Mouse (Mus musculus): ENCODE measurements around the gene Wapl. TPM values are rescaled to one million over a fixed set of nuclear protein-coding genes. Genes with fewer than 3 reads are reported as not detected.
A peak's percentile ranks its signal among the peaks of the same experiment; 100 is the strongest.

The Wapl gene
- total RNA-seq, 4 experiments from 2014 or later = 39.1 to 42.1 (median 41.5) TPM

- no peak for DNase-seq (ENCODE audit: low spot score in 2 of 2)
These were observed 20.2 kb downstream of the Wapl start for GRCm38 (mm10) chr14:34693970-34694369.

DNA sequence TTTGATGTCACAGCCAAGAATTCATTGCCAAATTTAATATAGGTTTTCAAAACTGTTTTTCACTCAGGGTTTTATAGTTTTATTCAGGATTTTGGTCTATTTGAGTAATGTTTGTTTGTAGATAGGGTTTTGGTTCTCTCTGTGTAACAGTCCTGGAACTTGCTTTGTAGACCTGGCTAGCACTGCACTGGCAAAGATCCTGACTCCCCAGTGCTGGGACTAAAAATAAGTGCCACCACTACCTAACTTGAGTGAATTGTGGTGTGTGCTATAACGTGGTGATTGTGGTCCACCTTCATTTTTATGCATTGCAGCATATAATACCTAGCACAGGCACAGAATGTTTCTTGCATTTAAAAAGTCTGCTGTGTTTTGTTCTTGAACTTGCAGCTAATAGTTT is 23.6 kb downstream of the Wapl start:
- DNase-seq (ENCODE audit: low spot score in 2 of 2) = no peak

DNA sequence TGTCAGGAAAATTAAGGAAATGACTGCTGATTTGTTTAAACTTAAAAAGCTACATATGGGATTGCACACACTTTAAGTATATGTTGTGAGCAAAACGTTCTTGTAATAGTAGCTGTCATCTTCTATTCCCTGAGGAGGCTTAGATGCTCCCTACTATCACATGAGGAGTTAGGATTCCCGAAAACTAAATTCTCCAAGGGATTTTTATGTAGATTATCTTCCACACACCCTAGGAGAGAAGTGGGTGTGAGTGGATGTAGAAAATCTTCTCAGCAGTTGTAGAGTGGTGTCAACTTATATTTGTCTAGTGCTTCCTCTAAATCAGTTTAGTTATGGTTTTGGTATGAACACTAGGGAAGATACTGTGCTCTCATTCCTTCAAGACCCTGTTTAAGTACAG is 36.5 kb downstream of the Wapl start:
- DNase-seq (ENCODE audit: low spot score in 2 of 2) = no peak

- no peak for DNase-seq (ENCODE audit: low spot score in 2 of 2)
These were observed 38.3 kb downstream of the Wapl start for GRCm38 (mm10) chr14:34712027-34712426.

GRCm38 (mm10) chr14:34712857-34713256 is 39.1 kb downstream of the Wapl start:
- DNase-seq (ENCODE audit: low spot score in 2 of 2) = no peak

- DNase-seq (ENCODE audit: low spot score in 2 of 2) = no peak
These were observed 44.4 kb downstream of the Wapl start for GRCm38 (mm10) chr14:34718150-34718549.

DNA sequence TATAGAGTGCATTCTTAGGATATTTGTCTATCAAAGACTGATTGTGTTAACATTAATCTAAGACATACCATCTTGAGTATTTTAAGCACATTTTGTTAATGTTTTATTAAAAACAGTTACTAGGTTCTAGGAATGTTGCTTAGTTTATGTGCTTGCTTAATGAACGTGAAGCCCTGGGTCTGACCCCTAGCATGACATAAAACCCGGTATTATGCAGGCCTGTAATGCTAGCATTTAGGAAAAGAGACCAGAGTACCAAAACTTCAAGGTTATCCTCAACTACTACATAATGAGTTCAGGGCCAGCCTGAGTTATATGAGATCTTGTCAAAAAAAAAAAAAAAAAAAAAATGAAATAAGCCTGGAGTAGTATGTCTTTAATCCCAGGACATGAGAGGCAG is 54.0 kb downstream of the Wapl start:
- no peak for DNase-seq (ENCODE audit: low spot score in 2 of 2)

DNA sequence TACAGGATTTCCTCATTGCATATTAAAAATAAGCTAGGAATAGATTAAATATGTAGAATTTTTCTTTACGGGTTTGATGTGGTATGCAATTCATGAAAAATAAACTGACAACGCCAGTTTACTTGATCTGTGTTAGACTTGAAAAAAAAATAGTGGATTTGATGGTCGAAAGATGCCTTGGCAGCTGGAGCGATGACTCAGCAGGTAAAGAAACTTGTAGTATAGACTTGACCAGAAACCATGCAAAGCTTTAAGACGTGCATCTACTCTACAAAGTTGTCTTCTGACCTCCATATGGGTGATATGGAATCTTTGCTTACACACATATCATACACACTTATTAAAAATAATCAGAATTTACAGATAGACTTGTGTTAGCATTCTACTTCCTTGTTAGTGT is 61.7 kb downstream of the Wapl start:
- no peak for DNase-seq (ENCODE audit: low spot score in 2 of 2)

GRCm38 (mm10) chr14:34745401-34745800 is 71.7 kb downstream of the Wapl start:
- no peak for DNase-seq (ENCODE audit: low spot score in 2 of 2)

DNA sequence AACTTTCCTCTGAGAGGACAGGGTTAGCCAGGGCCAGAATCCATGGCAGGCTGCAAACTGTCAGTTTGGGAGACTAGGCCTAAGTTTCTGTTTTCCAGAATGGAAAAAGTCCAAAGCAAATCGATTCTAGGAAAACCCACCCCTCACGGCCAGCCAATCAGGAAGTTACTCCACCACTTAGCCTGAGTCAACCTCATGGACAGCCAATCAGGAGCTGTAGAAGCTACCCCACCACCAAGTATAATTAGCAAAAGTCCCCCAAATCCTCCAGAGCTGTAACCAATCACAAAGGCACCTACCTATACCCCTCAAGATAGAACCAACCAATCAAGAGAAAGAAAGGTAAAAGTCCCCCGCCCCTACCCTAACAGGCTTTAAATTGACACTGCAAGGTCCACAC is 82.0 kb downstream of the Wapl start:
- DNase-seq (ENCODE audit: low spot score in 2 of 2) = no peak

DNA sequence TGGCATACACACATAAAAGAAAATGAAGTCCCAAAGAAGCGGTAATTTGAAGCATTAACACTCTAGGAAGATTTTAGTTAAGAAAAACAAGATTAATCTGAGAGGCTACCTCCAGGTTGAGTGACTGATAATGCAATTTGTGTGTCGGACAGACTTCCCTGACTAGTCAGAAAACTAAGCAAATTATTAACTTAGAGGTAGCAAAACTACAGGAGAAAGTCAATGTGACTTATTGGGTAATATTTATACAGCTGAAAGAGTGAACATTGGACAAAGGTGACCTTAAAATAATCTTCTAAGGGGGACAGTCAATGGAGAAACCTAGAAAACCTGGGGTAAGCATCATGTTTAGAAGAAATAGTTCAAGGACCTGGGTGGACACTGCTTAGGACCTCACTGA is 86.2 kb downstream of the Wapl start:
- no peak for DNase-seq (ENCODE audit: low spot score in 2 of 2)

DNA sequence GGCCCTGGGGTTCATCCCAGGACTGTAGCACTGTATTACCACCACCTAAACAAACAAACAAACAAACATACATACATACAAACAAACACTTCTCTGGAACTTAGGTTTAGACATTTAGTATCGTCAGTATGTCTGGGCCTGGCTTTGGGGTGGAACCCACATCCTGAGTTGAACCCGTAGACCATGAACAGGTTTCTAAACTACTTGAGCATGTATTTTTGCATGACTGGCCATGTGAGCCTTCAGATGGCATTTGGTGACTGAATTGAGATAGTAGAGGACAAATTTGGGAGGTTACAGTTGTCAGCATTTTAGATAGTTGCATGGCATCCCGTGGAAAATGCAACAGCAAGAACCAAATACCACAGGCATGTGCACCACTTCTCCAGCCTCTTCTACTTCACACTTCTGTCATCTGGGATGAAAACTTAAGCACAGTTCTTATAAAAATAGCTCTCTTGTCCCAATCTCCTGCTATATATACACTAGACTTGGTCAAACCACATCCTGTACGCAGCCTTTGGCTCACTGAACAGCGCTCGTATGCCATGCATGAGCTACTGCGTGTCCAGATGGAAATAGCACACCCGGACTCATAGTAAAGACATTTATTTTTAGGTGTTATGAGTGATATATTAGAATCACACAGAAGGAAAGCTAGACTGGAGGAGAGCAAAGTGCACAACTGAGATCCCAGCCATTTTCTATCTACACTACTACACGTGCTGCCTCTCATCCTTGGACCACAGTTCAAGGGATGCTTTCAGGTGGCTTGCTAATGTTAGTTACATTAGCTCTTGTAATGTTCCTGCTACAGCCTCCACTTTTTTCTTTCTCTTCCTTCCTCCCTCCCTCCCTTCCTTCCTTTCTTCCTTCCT is 87.6 kb downstream of the Wapl start:
- DNase-seq (ENCODE audit: low spot score in 2 of 2) = no peak

DNA sequence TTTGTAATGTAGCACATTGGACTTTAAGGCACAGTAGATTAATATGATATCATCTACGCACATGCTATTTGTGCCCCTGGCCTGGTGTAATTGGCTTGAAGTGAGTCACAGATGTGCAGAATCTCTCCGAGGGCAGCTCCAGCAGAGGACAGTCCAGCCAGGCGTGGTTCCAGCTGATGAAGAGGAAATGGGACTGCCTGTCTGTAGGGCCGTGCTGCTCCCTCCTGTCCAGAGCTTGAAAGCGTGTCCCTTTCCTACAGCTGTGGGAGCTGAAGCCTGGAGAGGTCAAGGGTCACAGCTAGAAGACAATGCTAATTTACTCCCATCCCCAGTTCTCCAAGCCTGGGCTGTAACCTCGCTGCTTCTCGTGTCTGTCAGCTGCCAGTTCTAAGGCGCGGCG is 89.0 kb downstream of the Wapl start:
- no peak for DNase-seq (ENCODE audit: low spot score in 2 of 2)

GRCm38 (mm10) chr14:34763771-34764539 is 90.2 kb downstream of the Wapl start:
- DNase-seq (ENCODE audit: low spot score in 2 of 2) = no peak

GRCm38 (mm10) chr14:34764908-34765307 is 91.2 kb downstream of the Wapl start:
- DNase-seq (ENCODE audit: low spot score in 2 of 2) = no peak

GRCm38 (mm10) chr14:34765380-34765779 is 91.7 kb downstream of the Wapl start:
- DNase-seq (ENCODE audit: low spot score in 2 of 2) = no peak

DNA sequence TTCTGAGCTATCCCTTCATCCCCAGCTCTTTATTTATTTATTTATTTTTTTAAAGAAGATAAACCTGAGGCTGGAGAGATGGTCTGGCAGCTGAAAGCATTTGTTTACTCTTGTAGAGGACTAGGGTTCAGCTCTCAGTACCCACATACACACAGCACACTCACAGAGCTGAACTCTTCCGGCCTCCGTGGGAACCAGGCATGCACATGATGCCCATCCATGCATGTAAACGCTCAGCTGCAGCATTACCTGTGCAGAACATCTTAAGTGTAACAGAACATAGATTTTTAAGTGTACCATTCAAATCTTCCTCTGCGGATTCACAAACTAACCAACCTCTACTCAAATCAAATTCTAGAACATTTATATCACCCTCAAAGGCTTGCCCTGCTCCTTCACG is 92.5 kb downstream of the Wapl start:
- DNase-seq (ENCODE audit: low spot score in 2 of 2) = no peak

- peak; percentile 43 to 48 for DNase-seq (ENCODE audit: low spot score in 2 of 2)
These were observed 94.6 kb downstream of the Wapl start for GRCm38 (mm10) chr14:34768373-34768772.

DNA sequence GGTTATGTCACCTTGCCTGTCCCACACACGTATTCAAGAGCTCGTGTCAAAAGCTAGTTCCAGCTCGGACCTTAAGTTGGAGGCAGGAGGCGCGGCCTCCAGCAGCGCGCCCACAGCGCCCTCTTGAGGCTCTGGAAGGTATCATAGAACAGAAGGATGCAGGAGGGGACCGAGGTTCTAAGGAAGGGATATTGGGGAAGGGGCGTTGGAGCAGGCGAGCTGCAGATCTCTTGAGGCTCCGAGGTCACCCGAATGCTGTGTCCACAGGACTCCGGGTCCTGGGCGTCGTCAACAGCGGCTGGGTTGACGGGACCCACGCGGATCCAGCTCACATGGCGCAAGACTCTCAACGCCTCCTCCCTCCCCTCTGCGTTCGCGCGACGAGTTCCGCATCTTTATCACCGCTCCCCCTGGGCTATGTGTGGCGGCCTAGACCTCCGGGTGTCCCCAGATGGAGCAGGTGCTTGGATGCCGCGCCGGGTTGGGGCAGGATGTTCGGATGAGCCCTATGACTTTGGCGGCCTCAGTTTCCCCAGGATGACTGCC is 95.4 kb downstream of the Wapl start:
- peak; percentile 20 to 37 for DNase-seq (ENCODE audit: low spot score in 2 of 2)

DNA sequence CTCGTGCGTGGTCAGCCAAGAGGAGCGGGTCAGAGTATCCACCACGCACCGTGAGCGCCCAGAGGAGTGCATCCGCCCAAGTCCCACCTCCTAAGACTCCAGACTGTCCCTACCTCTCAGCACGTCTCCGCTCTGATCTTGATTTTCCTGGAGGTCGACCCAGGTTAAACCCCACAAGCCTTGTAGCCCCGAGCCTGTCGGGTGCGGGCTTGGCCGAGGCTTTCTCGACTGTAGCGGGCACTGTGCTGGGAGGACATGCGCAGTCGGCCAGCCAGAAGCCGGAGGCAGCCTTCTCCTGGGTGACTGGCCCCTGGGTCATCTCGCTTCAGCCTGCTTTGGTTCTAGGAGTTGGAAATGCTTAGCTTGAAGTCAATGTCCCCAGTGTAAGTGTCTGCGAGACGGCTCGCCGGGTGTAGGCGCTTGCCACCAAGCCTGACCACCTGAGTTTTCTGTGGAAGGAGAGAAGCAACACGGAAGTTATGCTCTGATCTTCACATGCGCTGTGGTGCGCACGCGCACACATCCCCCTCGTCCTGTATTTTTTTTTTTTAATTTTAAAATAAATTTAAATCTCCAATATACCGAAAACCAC is 95.9 kb downstream of the Wapl start:
- DNase-seq (ENCODE audit: low spot score in 2 of 2) = no peak

- no peak for DNase-seq (ENCODE audit: low spot score in 2 of 2)
These were observed 96.7 kb downstream of the Wapl start for GRCm38 (mm10) chr14:34770467-34770866.

DNA sequence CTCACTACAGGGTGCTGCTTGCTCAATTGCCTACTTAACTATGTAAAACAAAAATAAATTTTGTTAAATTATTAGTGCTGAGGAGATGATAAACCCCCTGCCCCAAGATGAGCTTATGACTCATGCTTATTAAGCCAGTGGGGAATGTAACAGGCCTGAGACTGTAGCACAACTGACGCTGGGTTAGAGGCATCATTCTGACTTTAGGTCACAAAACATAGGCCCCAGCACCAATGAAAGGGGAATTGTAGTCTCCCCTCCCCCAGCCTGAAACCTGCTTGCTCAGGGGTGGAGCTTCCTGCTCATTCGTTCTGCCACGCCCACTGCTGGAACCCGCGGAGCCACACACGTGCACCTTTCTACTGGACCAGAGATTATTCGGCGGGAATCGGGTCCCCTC is 97.9 kb downstream of the Wapl start:
- DNase-seq (ENCODE audit: low spot score in 2 of 2) = no peak
